Mouse (Mus musculus) forebrain, embryonic 14.5 days (tissue): Measurements from ENCODE around the gene Ifnar2. TPM values are rescaled to one million over a fixed set of nuclear protein-coding genes. Genes with fewer than 3 reads are reported as not detected.

Experiments
- ATAC-seq: fragments of 200-750 bp; cut with Nextera tagmentation; 2 replicates; pipeline ENCODE4 v1.8.0; 2017; ENCODE audit warnings: mild to moderate bottlenecking, moderate library complexity
- DNase-seq: peaks from one replicate; pipeline ENCODE4 v3.0.0-alpha.2; 2015; ENCODE audit warnings: low spot score
- H3K27ac ChIP-seq: fragments of 300-500 bp; sonication (generic); 2 replicates; pipeline ENCODE4 v1.5.1; 2014; ENCODE audit warnings: low read depth, mild to moderate bottlenecking, control low read depth, low read length, moderate library complexity
- H3K27me3 ChIP-seq: fragments of 300-500 bp; sonication (generic); replicated peaks from 2 replicates; pipeline ENCODE4 v1.6.1; 2014; ENCODE audit warnings: low read length, control low read depth, mixed read lengths; ENCODE audit not compliant: control insufficient read depth, insufficient read depth
- H3K36me3 ChIP-seq: fragments of 300-500 bp; sonication (generic); 2 replicates; pipeline ENCODE4 v1.6.1; 2014; ENCODE audit warnings: low read length, control low read depth; ENCODE audit not compliant: control insufficient read depth, insufficient read depth
- H3K4me1 ChIP-seq: fragments of 300-500 bp; sonication (generic); 2 replicates; pipeline ENCODE4 v1.6.1; 2014; ENCODE audit warnings: antibody characterized with exemption, low read length, control low read depth; ENCODE audit not compliant: control insufficient read depth, insufficient read depth
- H3K4me2 ChIP-seq: fragments of 300-500 bp; sonication (generic); 2 replicates; pipeline ENCODE4 v1.6.1; 2014; ENCODE audit warnings: mild to moderate bottlenecking, control low read depth, low read length
- H3K4me3 ChIP-seq: fragments of 300-500 bp; sonication (generic); 2 replicates; pipeline ENCODE4 v1.5.1; 2014; ENCODE audit warnings: low read depth, low read length, control low read depth
- H3K9ac ChIP-seq: fragments of 300-500 bp; sonication (generic); 2 replicates; pipeline ENCODE4 v1.6.1; 2014; ENCODE audit warnings: mild to moderate bottlenecking, low read length, control low read depth, moderate library complexity
- H3K9me3 ChIP-seq: fragments of 300-500 bp; sonication (generic); replicated peaks from 2 replicates; pipeline ENCODE4 v1.6.1; 2016; ENCODE audit warnings: low read length, control low read depth, mixed read lengths; ENCODE audit not compliant: control insufficient read depth
- WGBS: fragments of 180-500 bp; shearing (Covaris S2); extraction: QIAGEN DNeasy Blood & Tissue Kit; methylation state at CpG from one replicate; pipeline ENCODE4 v1.1.7; 2014; 5-methylcytosine and 5-hydroxymethylcytosine counted together
- polyA plus RNA-seq: library from polyadenylated mRNA; unstranded; fragments of >200 nt; fragmentation: Nextera tagmentation; extraction: Ambion mirVana; gene quantifications from 2 replicates; pipeline ENCODE4 v1.2.1, GENCODE M21; 2014

The Ifnar2 gene
- polyA plus RNA-seq, 1 experiment from 2014 or later, result 44.6 TPM

- Histone ChIP-seq H3K4me3 (no peak overlapping the region), H3K4me2 (no peak overlapping the region), H3K27me3 (no peaks in the 10 kb centered on the region), H3K4me1 (no peaks in the 10 kb centered on the region), H3K9me3 (no peaks in the 10 kb centered on the region), H3K9ac (no peak overlapping the region), H3K36me3 (no peaks in the 10 kb centered on the region), H3K27ac (no peak overlapping the region)
- 69% methylated on average over 8 of the region's 8 CpGs for WGBS
- DNase-seq (no peak), ATAC-seq (no peak)
Observed at GRCm38 (mm10) chr16:91446778-91447511, 74.4 kb downstream of the Ifnar2 start.

- DNase-seq (no peak), ATAC-seq (no peak)
- Histone ChIP-seq H3K36me3 (no peaks in the 10 kb centered on the region), H3K27me3 (no peaks in the 10 kb centered on the region), H3K4me3 (no peak overlapping the region), H3K9ac (no peak overlapping the region), H3K27ac (no peak overlapping the region), H3K4me2 (no peak overlapping the region), H3K4me1 (no peaks in the 10 kb centered on the region), H3K9me3 (no peaks in the 10 kb centered on the region)
- 82% methylated on average over 6 of the region's 6 CpGs for WGBS
Observed at GRCm38 (mm10) chr16:91447512-91447900, 74.9 kb downstream of the Ifnar2 start.

- Histone ChIP-seq H3K4me1 (no peaks in the 10 kb centered on the region), H3K36me3 (no peaks in the 10 kb centered on the region), H3K4me2 (no peak overlapping the region), H3K9ac (no peak overlapping the region), H3K4me3 (no peak overlapping the region), H3K9me3 (no peaks in the 10 kb centered on the region), H3K27me3 (no peaks in the 10 kb centered on the region), H3K27ac (no peak overlapping the region)
- 93% methylated on average over 5 of the region's 5 CpGs for WGBS
- ATAC-seq (no peak), DNase-seq (no peak)
Observed at GRCm38 (mm10) chr16:91448088-91448487, 75.5 kb downstream of the Ifnar2 start.

- Histone ChIP-seq H3K9ac (no peak overlapping the region), H3K36me3 (no peaks in the 10 kb centered on the region), H3K4me3 (no peak overlapping the region), H3K4me2 (no peak overlapping the region), H3K27me3 (no peaks in the 10 kb centered on the region), H3K9me3 (no peaks in the 10 kb centered on the region), H3K4me1 (no peaks in the 10 kb centered on the region), H3K27ac (no peak overlapping the region)
- ATAC-seq (no peak), DNase-seq (no peak)
- WGBS, result 87% methylated on average over 7 of the region's 7 CpGs
Observed at GRCm38 (mm10) chr16:91448895-91449294, 76.3 kb downstream of the Ifnar2 start.

DNA sequence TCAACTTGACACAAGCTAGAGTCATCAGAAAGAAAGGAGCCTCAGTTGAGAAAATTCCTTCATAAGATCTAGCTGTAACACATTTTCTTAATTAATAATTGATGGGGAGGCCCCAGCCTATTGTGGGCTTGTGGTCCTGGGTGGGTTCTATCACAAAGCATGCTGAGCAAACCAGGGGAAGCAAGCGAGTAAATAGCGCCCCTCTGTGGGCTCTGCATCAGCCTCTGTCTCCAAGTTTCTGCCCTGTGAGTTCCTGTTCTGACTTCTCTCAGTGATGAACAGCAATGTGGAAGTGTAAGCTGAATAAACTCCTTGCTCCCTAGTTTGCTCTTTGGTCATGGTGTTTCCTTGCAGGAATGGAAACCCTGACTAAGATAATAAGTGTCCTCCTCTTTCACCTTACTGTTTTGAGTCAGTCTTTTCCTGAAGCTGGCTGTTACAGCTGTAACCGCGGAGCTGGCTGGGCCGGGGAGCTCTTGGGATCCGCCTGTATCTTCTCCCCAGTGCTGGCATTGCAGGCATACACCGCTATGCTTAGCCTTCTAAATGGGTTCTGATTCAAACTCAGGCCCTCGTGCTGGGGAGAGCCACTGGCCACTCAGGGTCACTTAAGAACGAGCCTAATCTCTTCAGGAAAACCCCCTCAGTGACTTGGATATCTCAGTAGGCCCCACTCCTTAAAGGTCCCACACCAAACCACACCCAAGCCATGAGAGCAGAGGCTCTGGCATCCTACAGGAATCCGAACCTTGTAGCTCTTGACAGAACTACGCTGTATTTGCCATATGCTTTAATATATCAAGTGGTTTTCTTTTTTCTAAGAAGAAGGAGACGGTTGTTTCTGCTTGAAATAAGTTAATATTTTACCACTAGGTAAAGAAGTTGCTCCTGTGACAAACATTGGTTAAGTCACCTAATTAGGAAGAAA, 77.8 kb downstream of the Ifnar2 start:
- H3K4me3 ChIP-seq, result no peak overlapping the region
- DNase-seq, result no peak
- no peak for ATAC-seq
- no peaks in the 10 kb centered on the region for H3K36me3 ChIP-seq
- no peak overlapping the region for H3K9ac ChIP-seq
- no peaks in the 10 kb centered on the region for H3K4me1 ChIP-seq
- no peaks in the 10 kb centered on the region for H3K9me3 ChIP-seq
- no peak overlapping the region for H3K27ac ChIP-seq
- WGBS, result 84% methylated on average over 12 of the region's 12 CpGs
- no peaks in the 10 kb centered on the region for H3K27me3 ChIP-seq
- H3K4me2 ChIP-seq, result no peak overlapping the region

DNA sequence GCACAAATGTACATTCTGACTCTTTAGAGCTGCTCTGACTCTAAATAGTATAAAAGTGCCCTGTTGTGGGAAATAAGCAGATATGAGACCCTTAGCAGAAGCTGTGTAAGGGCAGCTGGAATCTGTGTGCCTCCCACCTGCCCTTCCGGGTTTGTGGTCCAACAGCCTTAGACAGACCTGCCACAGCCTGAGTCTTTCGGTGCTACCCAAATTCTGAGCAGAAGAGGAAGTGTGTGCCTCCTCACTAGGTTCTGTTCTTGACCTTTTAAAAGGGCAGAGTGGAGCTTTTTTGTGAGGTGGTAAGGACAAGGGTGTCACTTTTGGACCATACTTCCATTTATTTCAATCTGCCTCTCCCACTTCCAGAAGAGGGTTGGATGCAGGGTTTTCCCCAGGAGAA, 79.4 kb downstream of the Ifnar2 start:
- Histone ChIP-seq H3K27me3 (no peaks in the 10 kb centered on the region), H3K27ac (no peak overlapping the region), H3K36me3 (no peaks in the 10 kb centered on the region), H3K4me1 (no peaks in the 10 kb centered on the region), H3K4me2 (no peak overlapping the region), H3K9me3 (no peaks in the 10 kb centered on the region), H3K9ac (no peak overlapping the region), H3K4me3 (no peak overlapping the region)
- DNase-seq (no peak), ATAC-seq (no peak)
- 98% methylated on average over 2 of the region's 2 CpGs for WGBS

GRCm38 (mm10) chr16:91452363-91452896, 79.8 kb downstream of the Ifnar2 start:
- no peak for ATAC-seq
- 79% methylated on average over 6 of the region's 6 CpGs for WGBS
- H3K4me2 ChIP-seq, result no peak overlapping the region

More at GRCm38 (mm10) chr16:91452363-91452896, 79.8 kb downstream of the Ifnar2 start:
- H3K4me1 ChIP-seq, result no peaks in the 10 kb centered on the region
- H3K4me3 ChIP-seq, result no peak overlapping the region
- H3K27ac ChIP-seq, result no peak overlapping the region
- no peaks in the 10 kb centered on the region for H3K9me3 ChIP-seq
- H3K9ac ChIP-seq, result no peak overlapping the region
- H3K36me3 ChIP-seq, result no peaks in the 10 kb centered on the region
- H3K27me3 ChIP-seq, result no peaks in the 10 kb centered on the region
- no peak for DNase-seq
